Mouse (Mus musculus): ENCODE measurements around the gene Sike1.

Gene Sike1

GRCm38 (mm10) chr3:103026174-103026573, 30.7 kb downstream of the Sike1 start:
- peak; percentile 20 for DNase-seq (ENCODE audit: low spot score)

- DNase-seq (ENCODE audit: low spot score): no peak
Measured at GRCm38 (mm10) chr3:103040285-103040684, 44.8 kb downstream of the Sike1 start.

GRCm38 (mm10) chr3:103040861-103041379, 45.4 kb downstream of the Sike1 start:
- no peak for DNase-seq (ENCODE audit: low spot score)

- DNase-seq (ENCODE audit: low spot score): no peak
Measured at GRCm38 (mm10) chr3:103056016-103056595, 60.6 kb downstream of the Sike1 start.

- DNase-seq (ENCODE audit: low spot score): no peak
Measured at GRCm38 (mm10) chr3:103057752-103058151, 62.2 kb downstream of the Sike1 start.

All from c-Kit-positive CD71-positive TER-119-positive erythroid progenitor cells, embryonic 14.5 days (primary cell).